Mouse (Mus musculus) adrenal gland, postnatal 4 days (tissue): Measurements from ENCODE around the gene Cyb561. TPM values are rescaled to one million over a fixed set of nuclear protein-coding genes. Genes with fewer than 3 reads are reported as not detected.

Experiments
- total RNA-seq, 2 experiments: library from RNA; stranded (reverse); gene quantifications; 2 replicates each; pipeline ENCODE4 v1.2.3; 2021

Gene Cyb561
- total RNA-seq, 2 experiments from 2014 or later: 189 to 197 TPM

Other genes starting within 250 kb of the Cyb561 start
- 10 to 100 TPM; 12.3 to 19.9 TPM for gene Ace, start 14.6 kb upstream of the Cyb561 start, total RNA-seq
- not detected for gene Ace3, start 41.3 kb upstream of the Cyb561 start, total RNA-seq
- under 1 TPM; 0.31 to 0.92 TPM for gene Kcnh6, start 54.8 kb upstream of the Cyb561 start, total RNA-seq
- gene Dcaf7, start 83.5 kb upstream of the Cyb561 start, total RNA-seq: 10 to 100 TPM; 87.2 to 88.1 TPM
- gene Taco1, start 112.7 kb upstream of the Cyb561 start, total RNA-seq: 10 to 100 TPM; 27.3 to 28.6 TPM
- gene Map3k3, start 131.3 kb upstream of the Cyb561 start, total RNA-seq: 10 to 100 TPM; 55.5 to 60.6 TPM
- not detected for gene Gm10840, start 207.5 kb upstream of the Cyb561 start, total RNA-seq
- 10 to 100 TPM; 39.8 to 48.2 TPM for gene Limd2, start 207.5 kb upstream of the Cyb561 start, total RNA-seq
- 10 to 100 TPM; 19.3 to 20.1 TPM for gene Strada, start 248.8 kb upstream of the Cyb561 start, total RNA-seq